Mouse (Mus musculus): Measurements from ENCODE around the gene Macc1.

DNA sequence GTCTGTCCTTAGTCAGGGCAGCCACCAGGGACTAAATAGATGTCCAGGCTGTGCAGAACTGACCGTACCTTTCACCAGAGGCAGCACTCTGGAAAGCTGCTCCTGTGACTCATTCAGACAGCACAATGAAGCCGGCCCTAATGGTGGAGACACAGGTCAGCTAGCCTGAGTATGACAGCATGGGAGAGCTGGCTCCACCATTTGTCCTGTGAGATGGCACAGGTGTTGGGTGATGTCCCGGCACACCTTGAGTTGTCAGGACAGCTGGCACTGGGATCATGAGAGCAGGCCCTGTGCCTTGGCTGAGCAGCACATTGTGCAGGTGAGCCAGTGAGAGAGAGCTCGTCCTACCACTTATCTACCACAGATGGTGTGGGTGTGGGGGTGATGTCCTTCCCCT, 16.6 kb downstream of the Macc1 start:
- TF ChIP-seq POLR2A (IDR thresholded peaks at IDR 0.05; ENCODE audit: borderline replicate concordance, low read depth, low read length) (no peak), CTCF (IDR thresholded peaks at IDR 0.05; ENCODE audit: low read depth, low read length) (no peak)
